Mouse (Mus musculus) olfactory bulb, adult 2 months (tissue): ENCODE results near the gene Pla2g3. TPM values are rescaled to one million over a fixed set of nuclear protein-coding genes. Genes with fewer than 3 reads are reported as not detected.

Source experiments
- H3K27ac ChIP-seq: fragments of 200-500 bp; 2 replicates; pipeline ENCODE4 v1.5.1; 2012; ENCODE audit warnings: low read depth, low read length; ENCODE audit not compliant: insufficient read depth
- H3K4me1 ChIP-seq: fragments of 200-500 bp; 2 replicates; pipeline ENCODE4 v1.6.1; 2012; ENCODE audit warnings: low read length; ENCODE audit not compliant: control insufficient read depth, insufficient read depth
- H3K4me3 ChIP-seq: fragments of 200-500 bp; 2 replicates; pipeline ENCODE4 v1.5.1; 2012; ENCODE audit warnings: mild to moderate bottlenecking, low read depth, low read length, moderate library complexity; ENCODE audit not compliant: insufficient read depth
- CTCF ChIP-seq: fragments of 200-500 bp; IDR thresholded peaks from 2 replicates; pipeline ENCODE4 v1.5.1; 2012; ENCODE audit warnings: low read depth, mild to moderate bottlenecking, low read length, moderate library complexity; ENCODE audit not compliant: insufficient read depth
- POLR2A ChIP-seq: fragments of 200-500 bp; IDR thresholded peaks from 2 replicates; pipeline ENCODE4 v1.6.1; 2012; ENCODE audit warnings: mild to moderate bottlenecking, low read depth, low read length, moderate library complexity; ENCODE audit not compliant: insufficient read depth
- WGBS: fragments of 180-500 bp; shearing (Covaris S2); methylation state at CpG from one replicate; pipeline ENCODE4 v1.1.7; 2018; 5-methylcytosine and 5-hydroxymethylcytosine counted together
- polyA plus RNA-seq: library from polyadenylated mRNA; stranded (reverse); fragments of >200 nt; gene quantifications from 2 replicates; pipeline ENCODE4 v1.2.4, GENCODE M21; 2012; ENCODE audit warnings: low replicate concordance; ENCODE audit not compliant: missing spikeins, insufficient read depth, insufficient read length

Gene Pla2g3
- polyA plus RNA-seq, 1 experiment: not detected

GRCm38 (mm10) chr11:3516121-3516520 lies 28.0 kb downstream of the Pla2g3 start:
- TF ChIP-seq CTCF (no peak), POLR2A (no peak)
- H3K4me1 ChIP-seq: peaks cover 23% of the 10 kb centered on the region
- WGBS: 64% methylated on average over 5 of the region's 5 CpGs
- H3K4me3 ChIP-seq: peak overlapping the region; percentile 82
- H3K27ac ChIP-seq: 0 out of 2 replicates have a peak overlapping the region, but pooled peaks have one; percentile 6

- H3K4me3 ChIP-seq: peak overlapping the region; percentile 36
- H3K4me1 ChIP-seq: peaks cover 29% of the 10 kb centered on the region
- WGBS: 8% methylated on average over 50 of the region's 50 CpGs
- no peak overlapping the region for H3K27ac ChIP-seq
- TF ChIP-seq CTCF: no peak
- no peak for TF ChIP-seq POLR2A
Measured at GRCm38 (mm10) chr11:3516859-3517845, 29.1 kb downstream of the Pla2g3 start.

GRCm38 (mm10) chr11:3517846-3518732 lies 30.0 kb downstream of the Pla2g3 start:
- 57% methylated on average over 13 of the region's 13 CpGs for WGBS
- no peak for TF ChIP-seq POLR2A
- no peak for TF ChIP-seq CTCF
- peak overlapping the region; percentile 36 for H3K4me3 ChIP-seq
- H3K4me1 ChIP-seq: peaks cover 29% of the 10 kb centered on the region
- H3K27ac ChIP-seq: no peak overlapping the region

- 63% methylated on average over 4 of the region's 4 CpGs for WGBS
- H3K4me1 ChIP-seq: peaks cover 29% of the 10 kb centered on the region
- no peak overlapping the region for H3K4me3 ChIP-seq
- TF ChIP-seq POLR2A (no peak), CTCF (no peak)
- H3K27ac ChIP-seq: no peak overlapping the region; the same call in 1 of the 2 replicates
Measured at GRCm38 (mm10) chr11:3519051-3519726, 31.1 kb downstream of the Pla2g3 start.

- Histone ChIP-seq H3K4me1 (peaks cover 33% of the 10 kb centered on the region), H3K4me3 (no peak overlapping the region), H3K27ac (no peak overlapping the region)
- TF ChIP-seq CTCF (no peak), POLR2A (no peak)
- WGBS: 89% methylated on average over 11 of the region's 11 CpGs
Measured at GRCm38 (mm10) chr11:3519756-3520398, 31.8 kb downstream of the Pla2g3 start.

- 67% methylated on average over 14 of the region's 14 CpGs for WGBS
- TF ChIP-seq POLR2A: no peak
- no peak for TF ChIP-seq CTCF
- H3K4me3 ChIP-seq: no peak overlapping the region
- no peak overlapping the region for H3K27ac ChIP-seq
- H3K4me1 ChIP-seq: peaks cover 29% of the 10 kb centered on the region
Measured at GRCm38 (mm10) chr11:3520919-3521318, 32.8 kb downstream of the Pla2g3 start.

GRCm38 (mm10) chr11:3521339-3522224 lies 33.5 kb downstream of the Pla2g3 start:
- WGBS: 77% methylated on average over 23 of the region's 23 CpGs
- Histone ChIP-seq H3K27ac (no peak overlapping the region), H3K4me3 (no peak overlapping the region), H3K4me1 (peaks cover 29% of the 10 kb centered on the region)
- TF ChIP-seq CTCF (no peak), POLR2A (no peak)
